Mouse (Mus musculus) midbrain, postnatal 0 days (tissue): Measurements from ENCODE around the gene Gse1. TPM values are rescaled to one million over a fixed set of nuclear protein-coding genes. Genes with fewer than 3 reads are reported as not detected.

ENCODE experiments used
- ATAC-seq: fragments of 200-750 bp; cut with Nextera tagmentation; 2 replicates; pipeline ENCODE4 v1.8.0; 2017; ENCODE audit warnings: moderate number of reproducible peaks, mild to moderate bottlenecking, moderate TSS enrichment, moderate library complexity; ENCODE audit not compliant: low FRiP score
- DNase-seq: peaks from one replicate; pipeline ENCODE4 v3.0.0-alpha.2; 2015; ENCODE audit warnings: low spot score
- H3K27ac ChIP-seq: fragments of 300-500 bp; sonication (generic); 2 replicates; pipeline ENCODE4 v1.5.1; 2014; ENCODE audit warnings: low read depth, mild to moderate bottlenecking, low read length, mixed read lengths
- H3K27me3 ChIP-seq: fragments of 300-500 bp; sonication (generic); 2 replicates; pipeline ENCODE4 v1.6.1; 2014; ENCODE audit warnings: low read length, control low read depth, mixed read lengths; ENCODE audit not compliant: insufficient read depth
- H3K36me3 ChIP-seq: fragments of 300-500 bp; sonication (generic); 2 replicates; pipeline ENCODE4 v1.6.1; 2014; ENCODE audit warnings: low read length, control low read depth, mixed read lengths; ENCODE audit not compliant: insufficient read depth
- H3K4me1 ChIP-seq: fragments of 300-500 bp; sonication (generic); 2 replicates; pipeline ENCODE4 v1.6.1; 2014; ENCODE audit warnings: mild to moderate bottlenecking, control low read depth, antibody characterized with exemption, low read length, mixed read lengths; ENCODE audit not compliant: insufficient read depth
- H3K4me2 ChIP-seq: fragments of 300-500 bp; sonication (generic); 2 replicates; pipeline ENCODE4 v1.6.1; 2014; ENCODE audit warnings: low read depth, mild to moderate bottlenecking, low read length, mixed read lengths; ENCODE audit not compliant: poor library complexity, severe bottlenecking
- H3K4me3 ChIP-seq: fragments of 300-500 bp; sonication (generic); 2 replicates; pipeline ENCODE4 v1.5.1; 2014; ENCODE audit warnings: low read depth, mild to moderate bottlenecking, low read length, moderate library complexity
- H3K9ac ChIP-seq: fragments of 300-500 bp; sonication (generic); replicated peaks from 2 replicates; pipeline ENCODE4 v1.6.1; 2014; ENCODE audit warnings: mild to moderate bottlenecking, low read length, moderate library complexity, mixed read lengths; ENCODE audit not compliant: poor library complexity, severe bottlenecking
- H3K9me3 ChIP-seq: fragments of 300-500 bp; sonication (generic); 2 replicates; pipeline ENCODE4 v1.6.1; 2016; ENCODE audit warnings: low read length, control low read depth
- CTCF ChIP-seq: IDR thresholded peaks from 2 replicates; pipeline ENCODE4 v1.5.1; 2016; ENCODE audit warnings: antibody characterized with exemption, mild to moderate bottlenecking
- WGBS: fragments of 180-500 bp; shearing (Covaris S2); extraction: QIAGEN DNeasy Blood & Tissue Kit; methylation state at CpG from one replicate; pipeline ENCODE4 v1.1.7; 2014; 5-methylcytosine and 5-hydroxymethylcytosine counted together
- polyA plus RNA-seq: library from polyadenylated mRNA; unstranded; fragments of >200 nt; fragmentation: Nextera tagmentation; extraction: Ambion mirVana; gene quantifications from 2 replicates; pipeline ENCODE4 v1.2.1, GENCODE M21; 2015
- total RNA-seq: library from RNA; depleted of rRNA; stranded (reverse); fragments of >200 nt; gene quantifications from 2 replicates; pipeline ENCODE4 v1.2.3, GENCODE M21; 2014

Gse1 gene
- total and polyA plus RNA-seq, 2 experiments from 2014 or later, result 12.4 to 51.3 TPM

DNA sequence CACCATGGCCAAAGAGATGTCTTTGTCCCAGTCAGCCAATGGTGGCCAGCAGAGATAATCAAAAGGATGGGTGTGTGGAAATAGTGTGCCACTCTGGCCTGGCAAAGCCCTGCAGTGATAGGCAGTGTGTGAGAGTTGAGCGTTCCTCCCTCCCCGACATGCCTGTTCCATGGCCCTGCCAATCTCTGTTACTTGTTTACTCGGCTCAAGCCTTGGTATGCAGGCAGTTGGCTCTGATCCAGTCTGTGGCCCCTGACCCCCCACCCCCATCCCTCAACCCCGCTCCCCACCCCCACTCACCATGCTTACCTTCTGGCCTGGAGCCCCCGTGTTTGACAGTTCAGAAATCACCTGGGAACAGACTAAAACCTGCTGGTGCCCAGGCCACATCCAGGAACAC is 189.9 kb downstream of the Gse1 start:
- Histone ChIP-seq H3K4me3 (no peak overlapping the region), H3K27ac (no peak overlapping the region), H3K4me2 (no peak overlapping the region), H3K36me3 (no peaks in the 10 kb centered on the region), H3K9me3 (no peaks in the 10 kb centered on the region), H3K27me3 (no peaks in the 10 kb centered on the region), H3K4me1 (peaks cover 22% of the 10 kb centered on the region), H3K9ac (no peak overlapping the region)
- DNase-seq (no peak), ATAC-seq (no peak)
- 74% methylated on average over 5 of the region's 5 CpGs for WGBS
- no peak for TF ChIP-seq CTCF

DNA sequence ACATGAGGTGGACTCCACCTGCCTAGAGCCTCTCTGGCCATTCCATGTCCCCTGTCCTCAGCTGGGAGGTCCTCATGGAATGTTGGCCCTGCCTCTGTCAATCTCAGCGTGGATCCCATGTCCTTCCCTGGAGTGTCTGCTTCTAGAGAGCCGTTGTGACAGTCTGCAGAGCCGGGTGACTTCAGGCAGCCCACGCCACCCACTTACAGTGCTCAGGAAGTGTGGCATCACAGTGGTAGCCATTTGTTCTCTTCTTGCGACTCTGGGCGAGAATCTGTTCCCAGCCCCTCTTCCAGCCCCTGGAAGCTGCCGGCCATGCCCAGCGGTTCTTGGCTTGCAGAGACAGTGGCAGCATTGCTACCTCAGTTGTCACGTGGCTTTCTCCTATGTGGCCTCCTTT is 191.4 kb downstream of the Gse1 start:
- TF ChIP-seq CTCF, result no peak
- ATAC-seq, result no peak
- Histone ChIP-seq H3K36me3 (no peaks in the 10 kb centered on the region), H3K9ac (no peak overlapping the region), H3K4me1 (peaks cover 29% of the 10 kb centered on the region), H3K9me3 (no peaks in the 10 kb centered on the region), H3K4me2 (no peak overlapping the region), H3K4me3 (no peak overlapping the region), H3K27ac (no peak overlapping the region), H3K27me3 (no peaks in the 10 kb centered on the region)
- 84% methylated on average over 9 of the region's 9 CpGs for WGBS
- DNase-seq, result no peak

DNA sequence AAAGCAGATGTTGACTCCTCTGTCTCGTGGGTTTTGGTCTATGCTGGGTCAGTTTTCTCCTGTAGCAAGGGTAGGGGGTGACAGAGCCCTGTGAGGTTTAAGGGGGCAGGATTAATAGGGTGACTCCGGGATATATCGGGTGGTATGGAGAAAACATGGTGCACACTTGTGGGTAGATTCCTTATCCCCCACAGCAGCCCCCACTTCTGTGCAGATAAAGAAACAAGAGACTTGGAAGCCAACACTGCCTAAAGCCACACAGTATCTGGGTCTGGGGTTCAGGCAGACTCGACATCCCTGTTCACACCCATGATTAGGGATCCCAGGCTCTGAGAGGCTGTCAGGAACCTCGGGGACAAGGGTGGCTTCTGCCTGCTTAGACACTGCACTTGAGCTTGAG is 192.0 kb downstream of the Gse1 start:
- H3K4me1 ChIP-seq, result peaks cover 35% of the 10 kb centered on the region
- no peak overlapping the region for H3K4me2 ChIP-seq
- H3K4me3 ChIP-seq, result no peak overlapping the region
- no peaks in the 10 kb centered on the region for H3K27me3 ChIP-seq
- no peak overlapping the region for H3K27ac ChIP-seq
- DNase-seq (no peak), ATAC-seq (no peak)
- no peak for TF ChIP-seq CTCF
- no peaks in the 10 kb centered on the region for H3K36me3 ChIP-seq
- no peak overlapping the region for H3K9ac ChIP-seq
- WGBS, result 79% methylated on average over 5 of the region's 5 CpGs
- H3K9me3 ChIP-seq, result no peaks in the 10 kb centered on the region

DNA sequence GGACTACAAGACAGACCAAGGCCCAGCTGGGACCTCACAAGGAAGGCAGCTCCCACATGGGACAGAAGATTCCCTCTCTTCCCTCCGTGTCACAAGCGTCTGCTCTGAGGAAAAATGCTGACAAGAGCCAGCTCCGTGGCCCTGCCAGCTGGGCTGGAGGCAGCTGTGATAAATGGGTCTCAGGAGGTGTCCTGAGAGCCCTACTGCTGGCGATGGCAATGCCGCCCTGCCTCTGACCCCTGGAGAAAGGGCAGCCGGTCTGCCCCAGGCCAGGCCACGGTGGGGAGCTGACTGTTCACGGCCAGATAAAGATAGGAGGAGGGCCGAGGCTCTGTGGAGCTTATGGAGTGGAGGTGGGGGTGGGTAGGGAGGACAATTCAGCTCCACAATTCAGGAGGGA is 193.4 kb downstream of the Gse1 start:
- no peak for TF ChIP-seq CTCF
- ATAC-seq (no peak), DNase-seq (no peak)
- Histone ChIP-seq H3K27ac (no peak overlapping the region), H3K36me3 (no peaks in the 10 kb centered on the region), H3K4me3 (no peak overlapping the region), H3K4me2 (no peak overlapping the region), H3K9me3 (no peaks in the 10 kb centered on the region), H3K9ac (no peak overlapping the region), H3K4me1 (peaks cover 38% of the 10 kb centered on the region), H3K27me3 (no peaks in the 10 kb centered on the region)
- WGBS, result 25% methylated on average over 9 of the region's 9 CpGs

- H3K9me3 ChIP-seq, result no peaks in the 10 kb centered on the region
- no peak overlapping the region for H3K4me3 ChIP-seq
- no peaks in the 10 kb centered on the region for H3K27me3 ChIP-seq
- ATAC-seq (no peak), DNase-seq (no peak)
- H3K9ac ChIP-seq, result no peak overlapping the region
- TF ChIP-seq CTCF, result no peak
- peaks cover 34% of the 10 kb centered on the region for H3K4me1 ChIP-seq
- no peaks in the 10 kb centered on the region for H3K36me3 ChIP-seq
- no peak overlapping the region for H3K27ac ChIP-seq
- no peak overlapping the region for H3K4me2 ChIP-seq
- 77% methylated on average over 8 of the region's 8 CpGs for WGBS
Measured at GRCm38 (mm10) chr8:120422236-120422635, 194.0 kb downstream of the Gse1 start.

- H3K4me1 ChIP-seq, result peaks cover 34% of the 10 kb centered on the region
- TF ChIP-seq CTCF, result no peak
- no peak overlapping the region for H3K9ac ChIP-seq
Measured at GRCm38 (mm10) chr8:120423576-120423975, 195.3 kb downstream of the Gse1 start.

More at GRCm38 (mm10) chr8:120423576-120423975, 195.3 kb downstream of the Gse1 start:
- peak overlapping the region; percentile 26; the same call in 1 of the 2 replicates for H3K27ac ChIP-seq
- ATAC-seq (no peak), DNase-seq (no peak)
- H3K4me3 ChIP-seq, result no peak overlapping the region
- H3K9me3 ChIP-seq, result no peaks in the 10 kb centered on the region
- H3K4me2 ChIP-seq, result no peak overlapping the region
- no peaks in the 10 kb centered on the region for H3K36me3 ChIP-seq
- no peaks in the 10 kb centered on the region for H3K27me3 ChIP-seq
- WGBS, result 32% methylated on average over 7 of the region's 7 CpGs
